Mouse (Mus musculus): ENCODE data around the gene Fam189a2.
A peak's percentile ranks its signal among the peaks of the same experiment; 100 is the strongest.

The Fam189a2 gene

DNA sequence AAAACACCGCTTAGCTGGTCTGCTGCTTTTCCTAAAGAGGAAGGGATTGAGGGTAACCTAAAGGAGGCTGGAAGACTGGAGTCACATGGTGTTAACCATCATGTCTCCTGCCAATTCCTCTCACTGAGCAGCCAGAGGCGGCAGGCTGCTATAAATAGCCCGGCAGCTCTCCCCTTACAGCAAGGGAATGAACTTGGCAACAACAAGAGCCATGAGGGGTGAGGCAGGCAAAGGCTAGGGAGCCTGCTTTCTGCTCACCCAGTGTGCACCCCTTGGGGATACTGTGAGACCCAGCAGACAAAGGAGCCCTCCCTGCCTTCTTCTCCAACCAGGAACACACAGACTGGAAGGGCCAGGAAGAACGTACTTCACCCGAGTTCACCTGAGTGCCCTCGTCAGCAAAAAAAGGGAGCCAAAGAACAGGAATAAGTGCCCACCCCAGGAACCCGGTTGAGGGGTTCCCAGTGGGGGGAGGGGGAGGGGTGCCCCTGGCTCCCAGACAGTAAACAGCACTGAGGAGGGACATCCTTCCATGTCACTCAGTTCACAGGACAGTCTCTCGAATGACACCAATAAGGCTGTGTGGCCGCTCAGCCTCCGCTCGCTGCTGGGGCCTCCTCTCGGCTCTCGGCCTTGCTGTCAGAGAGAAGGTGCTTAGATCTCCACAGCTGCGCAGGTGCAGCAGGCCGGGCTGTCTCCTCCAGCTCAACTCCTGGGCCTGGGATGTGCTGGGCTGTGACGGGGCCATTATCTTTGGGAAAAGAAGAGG is 57.8 kb downstream of the Fam189a2 start:
- DNase-seq (ENCODE audit: low read depth, low spot score): no peak

- DNase-seq (ENCODE audit: low read depth, low spot score): no peak
Measured at GRCm38 (mm10) chr19:23971391-23971790, 59.4 kb downstream of the Fam189a2 start.

DNA sequence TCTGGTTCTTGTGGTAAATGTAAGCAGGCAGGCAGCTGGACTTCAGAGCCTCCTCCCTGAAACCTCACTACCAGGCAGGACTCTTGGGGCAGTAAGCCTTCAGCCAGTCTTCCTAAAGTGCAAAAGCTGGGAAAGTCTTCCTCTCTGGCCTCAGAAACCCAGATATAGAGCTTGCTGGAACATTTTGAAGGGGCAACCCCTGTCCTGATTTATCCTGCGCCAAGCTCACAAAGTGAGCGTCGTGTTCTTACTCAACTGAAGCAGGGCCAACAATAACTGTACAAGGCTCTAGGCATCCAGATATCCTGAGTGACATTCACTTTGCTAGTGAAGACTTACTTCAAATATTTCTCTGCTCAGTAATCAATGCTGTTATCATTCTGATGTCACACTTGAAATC is 60.4 kb downstream of the Fam189a2 start:
- DNase-seq (ENCODE audit: low read depth, low spot score): no peak

DNA sequence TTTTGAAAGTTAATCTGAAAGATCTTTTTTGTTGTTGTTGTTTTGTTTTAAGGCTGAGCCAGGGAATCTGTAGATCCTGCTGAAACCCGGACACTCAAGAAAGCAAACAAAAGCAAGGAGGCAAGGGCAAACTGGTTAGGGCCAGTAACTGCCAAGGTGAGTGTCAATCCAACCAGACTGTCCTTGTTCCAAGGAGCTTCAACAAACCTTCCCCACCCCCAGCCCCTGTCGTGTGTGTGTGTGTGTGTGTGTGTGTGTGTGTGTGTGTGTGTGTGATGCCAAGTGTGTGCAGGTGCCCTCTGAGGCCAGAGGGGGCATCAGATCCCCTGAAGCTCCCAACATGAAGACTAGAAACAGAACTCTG is 62.0 kb downstream of the Fam189a2 start:
- DNase-seq (ENCODE audit: low read depth, low spot score): no peak

- DNase-seq (ENCODE audit: low read depth, low spot score): no peak
Measured at GRCm38 (mm10) chr19:23968125-23968861, 62.5 kb downstream of the Fam189a2 start.

GRCm38 (mm10) chr19:23967156-23967555 is 63.7 kb downstream of the Fam189a2 start:
- no peak for DNase-seq (ENCODE audit: low read depth, low spot score)

GRCm38 (mm10) chr19:23966376-23966775 is 64.4 kb downstream of the Fam189a2 start:
- no peak for DNase-seq (ENCODE audit: low read depth, low spot score)

- DNase-seq (ENCODE audit: low read depth, low spot score): no peak
Measured at GRCm38 (mm10) chr19:23964401-23964910, 66.4 kb downstream of the Fam189a2 start.

- peak; percentile 15 for DNase-seq (ENCODE audit: low read depth, low spot score)
Measured at GRCm38 (mm10) chr19:23961516-23961915, 69.3 kb downstream of the Fam189a2 start.

DNA sequence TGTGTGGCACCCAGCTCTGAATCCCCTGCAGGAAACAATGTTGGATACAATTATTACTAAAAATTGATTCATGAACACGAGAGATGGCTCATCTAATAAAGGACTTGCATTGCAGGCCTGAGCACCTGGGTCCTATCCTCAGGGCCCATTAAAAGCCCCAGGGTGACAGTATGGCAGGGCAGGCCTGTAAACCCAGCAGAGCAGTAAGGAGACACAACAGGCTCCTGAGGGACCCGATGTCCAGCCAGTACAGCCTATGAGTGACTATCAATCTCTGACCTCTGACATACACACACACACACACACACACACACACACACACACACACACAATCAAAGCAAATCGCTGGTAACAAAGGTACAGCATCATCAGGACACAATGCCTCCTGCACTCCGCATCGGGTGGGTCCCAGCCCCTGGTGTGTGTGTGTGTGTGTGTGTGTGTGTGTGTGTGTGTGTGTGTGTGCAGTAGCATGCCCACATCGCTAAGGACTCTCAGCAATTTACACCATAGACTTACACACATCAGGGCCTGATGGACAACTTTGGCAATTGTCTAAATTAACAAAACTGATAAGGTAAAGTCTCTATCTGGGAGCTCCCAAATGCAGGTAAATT is 69.9 kb downstream of the Fam189a2 start:
- no peak for DNase-seq (ENCODE audit: low read depth, low spot score)

- no peak for DNase-seq (ENCODE audit: low read depth, low spot score)
Measured at GRCm38 (mm10) chr19:23960275-23960674, 70.5 kb downstream of the Fam189a2 start.

DNA sequence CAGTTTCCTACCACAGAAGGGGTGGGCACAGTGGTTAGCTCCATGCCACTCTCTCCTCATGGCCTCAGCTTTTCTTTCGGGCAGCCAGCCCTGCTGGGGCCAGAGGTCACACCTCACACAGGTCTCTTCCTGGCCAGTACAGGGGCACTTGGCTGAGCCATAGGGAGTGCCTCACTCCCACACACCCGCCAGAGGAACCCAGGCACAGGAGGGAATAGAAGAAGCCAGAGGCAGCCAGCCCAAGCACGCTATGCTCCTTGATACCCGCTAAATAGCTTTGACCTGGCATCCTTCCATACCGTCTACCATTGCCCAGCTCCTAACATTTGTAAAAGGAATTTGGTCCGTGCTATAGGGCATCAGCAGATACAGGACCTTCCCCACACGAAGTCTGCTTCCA is 70.9 kb downstream of the Fam189a2 start:
- no peak for DNase-seq (ENCODE audit: low read depth, low spot score)

GRCm38 (mm10) chr19:23958925-23959324 is 71.9 kb downstream of the Fam189a2 start:
- no peak for DNase-seq (ENCODE audit: low read depth, low spot score)

DNA sequence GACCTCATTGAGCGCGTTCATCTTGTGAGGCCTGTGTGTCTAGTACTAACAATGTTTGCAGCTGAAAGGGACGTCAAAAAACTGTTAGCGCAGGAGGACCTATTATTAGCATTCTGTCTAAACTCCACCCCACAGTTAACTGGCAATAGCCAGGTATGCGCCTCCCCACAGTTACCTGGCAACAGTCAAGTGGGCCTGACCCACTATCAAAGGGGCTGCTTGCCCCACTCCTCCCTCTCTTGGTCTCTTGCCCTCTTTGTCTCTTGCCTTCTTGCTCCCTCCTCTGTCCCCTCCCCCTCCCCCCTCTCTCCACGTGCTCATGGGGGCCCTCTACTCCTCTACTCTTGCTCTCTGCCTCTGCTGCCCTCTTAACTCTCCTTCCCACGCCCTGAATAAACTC is 73.3 kb downstream of the Fam189a2 start:
- DNase-seq (ENCODE audit: low read depth, low spot score): no peak

GRCm38 (mm10) chr19:23956299-23956975 is 74.4 kb downstream of the Fam189a2 start:
- DNase-seq (ENCODE audit: low read depth, low spot score): no peak

DNA sequence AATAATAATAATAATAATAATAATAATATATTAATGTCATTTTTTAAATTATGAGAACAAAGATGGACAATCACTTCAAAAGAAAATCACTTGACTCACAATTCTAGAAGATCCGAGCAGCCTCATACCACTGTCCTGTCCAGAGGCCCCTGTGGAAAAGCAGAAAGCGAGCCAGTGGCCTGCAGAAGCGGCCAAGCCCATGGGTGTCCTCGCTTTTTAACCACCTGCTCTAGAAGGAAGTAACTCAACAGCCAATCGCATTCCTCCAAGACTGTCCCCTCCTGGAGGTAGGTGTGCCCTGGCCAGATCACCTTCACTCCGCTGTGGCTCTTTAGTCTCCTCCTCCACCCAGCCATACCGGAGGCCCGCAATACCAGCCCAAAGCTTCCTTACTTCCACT is 75.4 kb downstream of the Fam189a2 start:
- no peak for DNase-seq (ENCODE audit: low read depth, low spot score)

- no peak for DNase-seq (ENCODE audit: low read depth, low spot score)
Measured at GRCm38 (mm10) chr19:23948301-23949000, 82.4 kb downstream of the Fam189a2 start.

DNA sequence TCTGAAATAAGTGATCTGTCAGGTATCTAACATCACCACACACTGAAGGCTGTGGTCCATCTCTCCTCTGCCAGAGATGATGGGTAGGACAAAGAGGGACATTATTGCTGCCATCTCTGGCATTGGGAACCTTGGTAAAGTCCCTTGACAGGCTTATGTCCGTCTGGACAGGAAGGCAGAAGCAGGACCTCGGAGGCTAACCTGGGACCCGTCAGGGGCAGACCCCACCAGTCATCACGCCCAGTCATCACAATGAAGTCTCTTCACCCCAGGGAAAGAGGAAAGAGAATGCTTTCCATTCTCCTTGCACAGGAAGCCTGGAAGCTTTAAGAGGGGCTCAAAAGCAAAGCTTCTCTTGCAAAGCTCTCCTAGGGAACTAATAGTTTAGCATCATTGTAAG is 82.9 kb downstream of the Fam189a2 start:
- no peak for DNase-seq (ENCODE audit: low read depth, low spot score)

- no peak for DNase-seq (ENCODE audit: low read depth, low spot score)
Measured at GRCm38 (mm10) chr19:23946751-23947150, 84.1 kb downstream of the Fam189a2 start.

DNA sequence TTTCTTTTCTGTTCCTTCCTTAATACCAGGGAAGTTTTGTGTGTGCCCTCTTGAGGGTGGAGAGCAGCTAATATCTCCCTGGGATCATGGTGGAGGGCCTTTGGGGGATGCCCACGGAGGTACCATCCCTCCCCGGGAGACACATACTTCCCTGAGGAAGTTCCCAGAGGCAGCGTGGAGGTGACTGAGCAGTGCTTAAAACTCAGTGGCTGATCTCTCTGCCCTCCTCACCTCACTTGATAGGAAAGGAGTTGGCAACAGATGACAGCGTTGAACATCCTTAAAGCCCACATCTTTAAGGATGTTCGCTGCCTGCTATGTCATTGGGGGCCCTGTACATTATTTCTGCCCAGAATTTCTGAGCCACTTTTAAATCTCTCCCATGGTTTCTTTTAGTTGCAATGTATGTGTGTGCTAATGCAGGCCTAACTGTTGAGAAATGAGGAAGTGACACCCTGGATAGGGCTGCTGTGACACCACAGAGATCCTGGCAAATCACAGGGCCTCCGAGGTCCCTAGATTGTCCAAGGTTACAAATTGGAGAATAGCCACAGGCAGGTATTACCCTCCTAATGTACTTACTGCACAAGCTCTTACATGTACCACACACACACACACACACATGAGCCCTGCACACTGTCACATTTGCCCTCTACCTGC is 84.7 kb downstream of the Fam189a2 start:
- no peak for DNase-seq (ENCODE audit: low read depth, low spot score)

- DNase-seq (ENCODE audit: low read depth, low spot score): no peak
Measured at GRCm38 (mm10) chr19:23942886-23943285, 87.9 kb downstream of the Fam189a2 start.
